Mouse (Mus musculus) layer of hippocampus, adult 11-12 months (tissue): ENCODE results near the gene Nhlh1.

Experiments used
- DNase-seq: peaks from one replicate; pipeline ENCODE4 v3.0.0; 2022; ENCODE audit warnings: low spot score

Gene Nhlh1

DNA sequence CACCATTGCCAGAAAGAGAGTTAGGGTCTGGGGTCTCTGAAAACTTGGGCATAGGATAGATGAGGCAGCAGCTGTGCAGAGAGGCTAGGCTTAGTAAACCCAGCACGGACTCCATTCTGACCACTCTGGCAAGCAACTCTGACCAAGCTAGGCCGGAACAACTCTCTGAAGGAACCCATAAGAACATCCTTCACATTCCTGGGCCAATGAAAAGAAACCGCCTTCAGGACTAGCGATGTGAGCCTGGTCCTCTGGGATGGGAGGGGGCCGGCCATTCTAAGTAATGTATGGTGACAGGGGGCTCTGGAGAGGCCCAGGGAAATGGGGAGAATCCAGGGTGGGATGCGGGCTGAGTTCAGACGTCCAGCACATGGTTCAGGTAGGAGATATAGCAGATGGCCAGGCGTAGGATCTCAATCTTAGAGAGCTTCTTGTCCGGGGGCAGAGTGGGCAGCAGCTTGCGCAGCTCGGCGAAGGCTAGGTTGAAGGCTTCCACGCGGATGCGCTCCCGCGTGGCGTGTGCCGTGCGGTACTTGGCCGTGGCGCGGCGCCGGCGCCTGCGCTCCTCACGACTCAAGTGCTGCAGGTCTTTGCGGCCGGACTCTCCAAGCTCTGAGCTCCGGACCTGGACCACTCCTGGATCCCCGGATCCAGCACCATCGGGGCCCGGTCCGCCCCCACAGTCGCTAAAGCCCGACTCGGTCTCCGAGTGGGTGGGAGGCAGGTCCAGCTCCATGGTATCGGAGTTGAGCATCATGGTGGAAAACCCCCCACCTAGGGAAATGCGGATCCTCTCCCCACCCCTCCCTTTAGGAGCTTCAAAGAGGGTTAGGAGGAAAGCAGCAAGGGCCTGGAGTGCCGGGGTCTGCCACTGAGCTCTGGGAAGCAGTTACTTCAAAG is 3.6 kb downstream of the Nhlh1 start:
- no peak for DNase-seq

DNA sequence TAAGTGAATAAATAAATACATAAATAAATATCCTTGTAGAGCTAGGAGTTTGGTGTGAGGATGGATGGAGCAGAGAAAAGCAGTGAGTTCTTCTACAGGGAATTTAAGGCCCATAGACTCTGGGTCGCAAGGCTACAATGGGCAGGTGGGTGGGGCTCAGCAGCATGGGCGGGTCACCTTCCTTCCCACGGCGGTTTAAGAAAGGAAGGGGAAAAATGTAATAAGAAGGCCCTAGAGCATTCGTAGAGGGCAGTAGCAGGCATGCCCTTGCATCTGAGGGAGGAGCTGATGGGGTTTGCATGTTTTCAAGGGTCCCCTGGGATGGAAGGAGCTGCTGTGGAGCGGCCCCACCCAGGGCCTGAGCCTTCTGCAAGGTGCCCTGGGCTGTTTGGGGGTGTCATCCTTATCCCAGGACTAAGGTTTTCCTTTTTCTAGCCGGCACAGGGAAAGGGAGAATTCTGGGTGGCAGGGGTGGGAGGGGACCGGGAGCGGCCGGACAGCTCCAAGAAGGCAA is 4.5 kb downstream of the Nhlh1 start:
- DNase-seq: no peak

DNA sequence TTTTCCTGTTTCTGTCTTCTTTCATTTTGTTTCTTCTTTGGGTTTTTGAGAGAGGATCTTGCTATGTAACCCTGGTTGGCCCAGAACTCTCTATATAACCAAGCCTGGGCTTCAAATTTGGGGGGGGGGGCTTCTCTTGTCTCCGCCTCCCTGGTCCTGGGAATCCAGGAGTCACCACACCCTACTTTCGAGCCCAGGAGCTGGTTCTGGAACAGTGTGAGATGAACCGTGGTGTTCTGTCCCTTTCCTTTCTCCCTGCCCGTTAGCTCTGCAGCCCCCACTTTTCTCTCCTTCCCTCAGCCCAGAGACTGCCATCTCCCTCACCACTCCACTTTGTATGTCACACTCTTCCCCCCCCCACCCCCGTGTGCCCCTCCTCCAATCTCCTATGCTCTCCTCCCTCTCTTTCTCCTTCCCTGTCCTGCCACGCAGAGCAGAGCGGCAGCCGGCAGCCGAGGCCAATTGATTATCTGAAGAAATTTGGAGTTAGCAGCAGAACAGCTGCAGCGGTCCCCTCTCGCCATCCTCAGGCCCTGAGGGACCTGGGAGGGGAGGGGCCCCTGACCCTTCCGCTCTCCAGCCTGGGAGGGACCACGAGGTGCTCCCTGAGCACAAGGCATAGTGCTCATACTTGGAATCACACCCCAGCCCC is 8.1 kb downstream of the Nhlh1 start:
- no peak for DNase-seq

GRCm38 (mm10) chr1:172048241-172048734 is 9.1 kb downstream of the Nhlh1 start:
- DNase-seq: no peak

- DNase-seq: peak; percentile 58
Observed at GRCm38 (mm10) chr1:172046938-172047337, 10.4 kb downstream of the Nhlh1 start.

DNA sequence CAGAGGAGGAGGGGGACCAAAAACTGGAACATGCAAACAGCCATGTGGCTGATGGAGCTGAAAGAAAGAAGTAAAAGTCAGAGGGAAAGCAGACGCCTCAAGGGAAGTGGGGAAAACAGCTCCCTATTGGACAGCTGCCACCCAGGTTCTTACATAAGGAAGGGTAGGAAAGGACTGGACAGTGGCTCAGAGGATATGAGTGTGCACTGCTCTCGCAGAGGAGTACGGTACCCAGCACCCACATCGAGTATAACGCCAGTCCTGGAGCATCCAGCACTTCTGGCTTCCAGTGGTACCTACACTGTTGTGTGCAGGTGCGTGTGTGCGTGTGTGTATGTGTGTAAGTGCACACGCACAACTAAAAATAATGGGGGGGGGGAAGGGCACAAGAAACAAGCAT is 11.0 kb downstream of the Nhlh1 start:
- no peak for DNase-seq

GRCm38 (mm10) chr1:172029914-172030313 is 27.5 kb downstream of the Nhlh1 start:
- DNase-seq: no peak

DNA sequence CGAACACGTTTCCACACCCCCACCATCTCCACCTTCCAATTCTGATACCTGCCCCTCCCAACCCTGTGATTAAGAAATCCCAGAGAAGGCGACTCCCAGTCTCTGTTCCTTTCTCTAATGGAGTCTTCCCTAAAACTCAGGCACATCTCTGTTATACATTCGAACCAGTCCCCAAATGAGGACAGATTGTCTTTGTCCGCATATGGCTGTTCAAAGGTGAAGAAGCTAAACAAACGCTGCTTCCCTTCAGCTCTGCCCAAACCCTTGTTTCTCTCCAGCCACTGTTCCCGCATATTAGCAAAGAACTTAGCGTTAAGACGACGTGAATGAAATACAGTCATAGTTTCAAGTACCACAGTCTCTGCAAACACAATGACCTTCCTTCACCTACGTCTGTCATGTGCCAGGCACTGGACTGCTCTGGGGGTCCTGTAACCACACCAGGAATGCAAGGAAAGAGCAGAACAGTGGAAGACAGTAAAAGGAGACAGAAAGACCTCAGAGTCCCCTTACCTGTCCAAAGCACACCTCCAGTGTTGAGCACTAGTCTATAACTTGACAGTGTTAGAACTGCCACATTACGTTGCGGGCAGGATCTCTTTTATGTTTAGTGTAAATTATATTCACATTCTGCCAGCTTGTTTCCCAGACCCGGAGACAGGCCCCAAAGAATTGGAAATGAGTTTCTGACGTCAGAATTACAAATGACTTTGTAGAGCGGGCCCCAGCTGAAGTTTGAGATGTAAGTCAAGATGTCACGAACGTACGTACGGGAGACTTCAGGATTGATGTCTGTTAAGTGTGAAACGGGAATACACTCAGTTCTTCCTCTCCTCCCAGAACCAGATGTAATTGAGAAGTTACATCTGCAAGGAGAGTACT is 28.7 kb downstream of the Nhlh1 start, which contains the start of gene Vangl2:
Gene Vangl2, minus strand, starts transcription at position 51 of the 882 bp plus-strand sequence.
- DNase-seq: no peak

- DNase-seq: no peak
Observed at GRCm38 (mm10) chr1:172027809-172028102, 29.6 kb downstream of the Nhlh1 start.

- peak; percentile 84 for DNase-seq
Observed at GRCm38 (mm10) chr1:172027010-172027808, 30.2 kb downstream of the Nhlh1 start.

GRCm38 (mm10) chr1:172026201-172026901 is 31.0 kb downstream of the Nhlh1 start:
- DNase-seq: no peak

- DNase-seq: no peak
Observed at GRCm38 (mm10) chr1:172025201-172025904, 32.0 kb downstream of the Nhlh1 start.

GRCm38 (mm10) chr1:172024140-172024895 is 33.1 kb downstream of the Nhlh1 start:
- DNase-seq: no peak

DNA sequence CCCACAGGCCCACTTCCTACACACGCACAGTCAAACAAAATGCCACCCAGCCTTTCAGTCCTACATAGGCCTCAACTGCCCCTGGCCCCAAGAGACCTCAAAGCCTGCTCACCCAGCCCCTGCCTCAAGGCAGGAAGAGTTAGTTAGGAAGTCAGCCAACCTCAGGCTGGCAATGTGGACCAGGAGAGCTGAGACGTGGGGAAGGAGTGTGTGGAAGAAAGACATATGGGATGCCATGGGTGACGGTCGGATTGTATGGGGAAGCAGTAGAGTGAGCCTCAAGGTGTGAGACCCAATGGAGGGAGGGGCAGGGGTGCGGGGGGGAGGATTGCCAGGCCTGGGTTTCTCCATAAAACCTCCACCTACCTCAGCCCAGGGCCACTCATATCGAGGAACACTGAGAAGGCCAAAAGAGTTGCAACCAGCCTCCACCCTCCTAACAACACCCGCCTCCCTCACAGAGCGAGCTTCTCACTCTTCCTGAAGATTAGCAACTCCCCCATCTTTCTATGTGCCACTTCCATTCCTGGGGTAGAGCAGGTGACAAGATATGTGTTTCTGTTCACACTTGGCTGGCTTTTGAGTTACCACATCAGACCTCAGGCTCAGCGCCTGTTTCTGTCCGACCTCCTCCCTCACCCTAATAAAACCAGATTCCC is 37.4 kb downstream of the Nhlh1 start:
- no peak for DNase-seq

GRCm38 (mm10) chr1:172019339-172019738 is 38.0 kb downstream of the Nhlh1 start:
- DNase-seq: no peak

- no peak for DNase-seq
Observed at GRCm38 (mm10) chr1:172018336-172019311, 38.7 kb downstream of the Nhlh1 start.

DNA sequence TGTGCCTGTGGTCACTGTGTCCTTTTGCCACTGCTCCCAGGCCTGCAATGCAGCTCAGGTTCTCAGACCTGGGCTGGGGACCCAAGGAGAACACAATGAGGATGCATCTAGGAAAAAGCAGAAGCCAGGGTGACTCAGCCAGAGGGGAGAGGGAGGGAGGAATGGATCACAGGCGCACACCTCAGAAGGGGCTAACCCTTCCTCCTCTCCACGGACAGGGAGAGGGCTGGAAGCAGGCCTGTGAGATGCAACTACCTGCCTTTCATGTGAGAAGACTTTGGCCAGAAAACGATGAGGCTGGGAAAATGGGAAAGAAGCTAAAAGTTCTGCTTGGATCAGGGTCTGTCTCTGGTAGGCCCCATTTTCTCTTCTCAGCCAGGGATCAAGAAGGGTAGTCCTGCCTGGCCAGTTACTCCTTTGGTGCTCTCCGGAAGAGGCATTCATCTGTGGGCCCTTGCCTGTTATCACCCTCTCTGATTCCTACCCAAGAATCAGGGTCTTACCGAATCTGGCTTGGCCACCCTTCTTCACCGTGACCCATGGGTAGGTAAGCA is 39.8 kb downstream of the Nhlh1 start:
- no peak for DNase-seq
